Mouse (Mus musculus) MEL (cell line): ENCODE measurements around the gene Cotl1. TPM values are rescaled to one million over a fixed set of nuclear protein-coding genes. Genes with fewer than 3 reads are reported as not detected.

Experiments used
- DNase-seq: peaks from one replicate; pipeline ENCODE4 v3.0.0; 2011; ENCODE audit warnings: low read depth, low spot score
- H3K27ac ChIP-seq: 2 replicates; pipeline ENCODE4 v1.5.1; 2012; ENCODE audit warnings: low read depth, mild to moderate bottlenecking, control low read depth, low read length, moderate library complexity; ENCODE audit not compliant: control insufficient read depth
- H3K27me3 ChIP-seq, 2 experiments: fragments of 150-350 bp in 1 of 2; sonication (generic) in 1 of 2; 2 replicates each; pipeline ENCODE4 v1.6.1; 2012; ENCODE audit warnings: low read length in 2 of 2, mild to moderate bottlenecking in 2 of 2, improper control_type of control experiment in 1 of 2, moderate library complexity in 1 of 2; ENCODE audit not compliant: insufficient read depth in 2 of 2, control insufficient read depth in 1 of 2
- H3K36me3 ChIP-seq, 2 experiments: 2 replicates each; pipeline ENCODE4 v1.6.1; 2012 to 2014; ENCODE audit warnings: low read length in 2 of 2, improper control_type of control experiment in 1 of 2, inconsistent platforms in 1 of 2, mild to moderate bottlenecking in 1 of 2; ENCODE audit not compliant: insufficient read depth in 2 of 2, control insufficient read depth in 1 of 2
- H3K4me1 ChIP-seq, 2 experiments: fragments of 150-350 bp in 1 of 2; sonication (generic) in 1 of 2; 2 replicates each; pipeline ENCODE4 v1.6.1; 2012; ENCODE audit warnings: low read length in 2 of 2, improper control_type of control experiment in 1 of 2, mild to moderate bottlenecking in 1 of 2; ENCODE audit not compliant: insufficient read depth in 2 of 2, control insufficient read depth in 1 of 2
- H3K4me3 ChIP-seq, 2 experiments: fragments of 150-350 bp in 1 of 2; sonication (generic) in 1 of 2; 2 replicates each; pipeline ENCODE4 v1.5.1; 2012; ENCODE audit warnings: low read depth in 2 of 2, low read length in 2 of 2, mild to moderate bottlenecking in 2 of 2, moderate library complexity in 2 of 2, control low read depth in 1 of 2, improper control_type of control experiment in 1 of 2; ENCODE audit not compliant: control insufficient read depth in 1 of 2, insufficient read depth in 1 of 2
- H3K79me2 ChIP-seq: 2 replicates; pipeline ENCODE4 v1.6.1; 2012; ENCODE audit warnings: mild to moderate bottlenecking, low read length, moderate library complexity; ENCODE audit not compliant: control insufficient read depth, poor library complexity, insufficient read depth
- H3K9ac ChIP-seq: 2 replicates; pipeline ENCODE4 v1.6.1; 2012; ENCODE audit warnings: low read depth, mild to moderate bottlenecking, control low read depth, low read length, moderate library complexity; ENCODE audit not compliant: control insufficient read depth, poor library complexity, severe bottlenecking
- H3K9me3 ChIP-seq: fragments of 150-350 bp; sonication (generic); replicated peaks from 2 replicates; pipeline ENCODE4 v1.6.1; 2012; ENCODE audit warnings: mild to moderate bottlenecking, low read length, improper control_type of control experiment, moderate library complexity; ENCODE audit not compliant: insufficient read depth
- CHD2 ChIP-seq: IDR thresholded peaks from 2 replicates; pipeline ENCODE4 v1.6.1; 2011; ENCODE audit warnings: low read length, improper control_type of control experiment
- E2F4 ChIP-seq: IDR thresholded peaks from 2 replicates; pipeline ENCODE4 v1.6.1; 2011; ENCODE audit warnings: low read depth, low read length, improper control_type of control experiment, borderline replicate concordance
- EP300 ChIP-seq, 2 experiments: IDR thresholded peaks; 2 replicates each; pipeline ENCODE4 v1.6.1; 2011; ENCODE audit warnings: improper control_type of control experiment in 2 of 2, low read length in 2 of 2, low read depth in 1 of 2, mild to moderate bottlenecking in 1 of 2
- HCFC1 ChIP-seq: IDR thresholded peaks from 2 replicates; pipeline ENCODE4 v1.6.1; 2012; ENCODE audit warnings: low read depth, mild to moderate bottlenecking, inconsistent platforms, low read length, improper control_type of control experiment, moderate library complexity
- MAFK ChIP-seq: IDR thresholded peaks from 2 replicates; pipeline ENCODE4 v1.6.1; 2011; ENCODE audit warnings: low read depth, mild to moderate bottlenecking, low read length, improper control_type of control experiment, borderline replicate concordance
- MAX ChIP-seq: IDR thresholded peaks from 2 replicates; pipeline ENCODE4 v1.6.1; 2011; ENCODE audit warnings: low read length, improper control_type of control experiment
- MAZ ChIP-seq: IDR thresholded peaks from 2 replicates; pipeline ENCODE4 v1.6.1; 2012; ENCODE audit warnings: low read depth, mild to moderate bottlenecking, inconsistent platforms, low read length, improper control_type of control experiment
- MEF2A ChIP-seq: IDR thresholded peaks from 2 replicates; pipeline ENCODE4 v1.6.1; 2014; ENCODE audit warnings: low read depth, mild to moderate bottlenecking, inconsistent platforms, low read length, improper control_type of control experiment; ENCODE audit not compliant: poor library complexity, insufficient replicate concordance, severe bottlenecking; ENCODE audit errors: extremely low read depth
- MYB ChIP-seq: IDR thresholded peaks from 2 replicates; pipeline ENCODE4 v1.6.1; 2011; ENCODE audit warnings: mild to moderate bottlenecking, low read depth, low read length, improper control_type of control experiment
- MYC ChIP-seq: IDR thresholded peaks from 2 replicates; pipeline ENCODE4 v1.6.1; 2011; ENCODE audit warnings: low read depth, mild to moderate bottlenecking, low read length, improper control_type of control experiment, moderate library complexity
- NRF1 ChIP-seq: IDR thresholded peaks from 2 replicates; pipeline ENCODE4 v1.6.1; 2014; ENCODE audit warnings: low read depth, mild to moderate bottlenecking, inconsistent platforms, low read length, improper control_type of control experiment, moderate library complexity; ENCODE audit not compliant: poor library complexity, insufficient read depth, severe bottlenecking
- POLR2AphosphoS2 ChIP-seq: IDR thresholded peaks from 2 replicates; pipeline ENCODE4 v1.6.1; 2011; ENCODE audit warnings: low read length, improper control_type of control experiment
- RCOR1 ChIP-seq: IDR thresholded peaks from 2 replicates; pipeline ENCODE4 v1.6.1; 2012; ENCODE audit warnings: low read depth, mild to moderate bottlenecking, inconsistent platforms, low read length, improper control_type of control experiment
- SIN3A ChIP-seq: IDR thresholded peaks from 2 replicates; pipeline ENCODE4 v1.6.1; 2012; ENCODE audit warnings: low read length, improper control_type of control experiment, inconsistent platforms
- TBP ChIP-seq: IDR thresholded peaks from 2 replicates; pipeline ENCODE4 v1.8.0; 2011; ENCODE audit warnings: low read depth, low read length, improper control_type of control experiment
- UBTF ChIP-seq: IDR thresholded peaks from 2 replicates; pipeline ENCODE4 v1.6.1; 2012; ENCODE audit warnings: low read depth, mild to moderate bottlenecking, inconsistent platforms, low read length, improper control_type of control experiment, moderate library complexity, borderline replicate concordance; ENCODE audit not compliant: insufficient read depth
- USF1 ChIP-seq: IDR thresholded peaks from 2 replicates; pipeline ENCODE4 v1.6.1; 2014; ENCODE audit warnings: low read depth, mild to moderate bottlenecking, inconsistent platforms, low read length, improper control_type of control experiment, moderate library complexity
- USF2 ChIP-seq, 2 experiments: IDR thresholded peaks; 2 replicates each; pipeline ENCODE4 v1.6.1; 2011 to 2012; ENCODE audit warnings: improper control_type of control experiment in 2 of 2, low read length in 2 of 2, borderline replicate concordance in 1 of 2, inconsistent platforms in 1 of 2, low read depth in 1 of 2, mild to moderate bottlenecking in 1 of 2; ENCODE audit not compliant: insufficient read depth in 1 of 2
- ZC3H11A ChIP-seq: IDR thresholded peaks from 2 replicates; pipeline ENCODE4 v1.6.1; 2012; ENCODE audit warnings: low read depth, mild to moderate bottlenecking, inconsistent platforms, low read length, improper control_type of control experiment
- ZKSCAN1 ChIP-seq: IDR thresholded peaks from 2 replicates; pipeline ENCODE4 v1.6.1; 2012; ENCODE audit warnings: low read depth, mild to moderate bottlenecking, inconsistent platforms, low read length, improper control_type of control experiment, moderate library complexity
- ZMIZ1 ChIP-seq: IDR thresholded peaks from 2 replicates; pipeline ENCODE4 v1.6.1; 2012; ENCODE audit warnings: low read depth, mild to moderate bottlenecking, inconsistent platforms, low read length, improper control_type of control experiment, moderate library complexity
- polyA plus RNA-seq, 2 experiments: library from polyadenylated mRNA; stranded (reverse) in 1 of 2; unstranded in 1 of 2; fragments of >175 nt in 1 of 2; fragments of >200 nt in 1 of 2; gene quantifications; 2 replicates each; pipeline versions ENCODE4 v1.2.1 to v1.2.4; 2012; ENCODE audit warnings: low replicate concordance in 2 of 2, low read depth in 1 of 2; ENCODE audit not compliant: insufficient read length in 2 of 2, insufficient read depth in 1 of 2, missing spikeins in 1 of 2
- total RNA-seq: library from RNA; depleted of rRNA; stranded (reverse); fragments of 300-350 nt; gene quantifications from 2 replicates; pipeline ENCODE4 v1.2.3, GENCODE M21; 2012

Gene Cotl1
- total and polyA plus RNA-seq, 3 experiments = 70.3 to 114 TPM; not detected in 1

- Histone ChIP-seq H3K4me1 (peaks cover 15 to 22% of the 10 kb centered on the region in 2 experiments), H3K9ac (no peak overlapping the region), H3K9me3 (no peaks in the 10 kb centered on the region), H3K36me3 (peaks cover 0 to 16% of the 10 kb centered on the region in 2 experiments; a peak in 2 of 4 replicates), H3K27me3 (no peaks in the 10 kb centered on the region), H3K79me2 (no peaks in the 10 kb centered on the region), H3K4me3 (no peak overlapping the region), H3K27ac (no peak overlapping the region)
- TF ChIP-seq ZMIZ1 (no peak), MYB (no peak), MAX (no peak), CHD2 (no peak), E2F4 (no peak), EP300 (IDR thresholded peaks at IDR 0.05; ENCODE audit: low read depth in 1 of 2, low read length in 2 of 2) (no peak), ZC3H11A (no peak), MAZ (no peak), NRF1 (no peak), ZKSCAN1 (no peak)
- DNase-seq = no peak
Observed at GRCm38 (mm10) chr8:119821691-119822090, 18.7 kb downstream of the Cotl1 start.

GRCm38 (mm10) chr8:119819976-119820375 lies 20.4 kb downstream of the Cotl1 start:
- no peak for DNase-seq
- H3K36me3 ChIP-seq = peaks cover 0 to 2% of the 10 kb centered on the region in 2 experiments; a peak in 2 of 4 replicates

More at GRCm38 (mm10) chr8:119819976-119820375, 20.4 kb downstream of the Cotl1 start:
- TF ChIP-seq ZKSCAN1 = no peak
- TF ChIP-seq ZMIZ1 = no peak
- no peak for TF ChIP-seq MAX
- TF ChIP-seq SIN3A = no peak
- TF ChIP-seq USF2 (IDR thresholded peaks at IDR 0.05; ENCODE audit: borderline replicate concordance in 1 of 2, insufficient read depth in 1 of 2, low read depth in 1 of 2, low read length in 2 of 2) = no peak
- no peak for TF ChIP-seq MEF2A
- TF ChIP-seq USF1 = no peak
- TF ChIP-seq MAFK = no peak
- no peak for TF ChIP-seq EP300 (IDR thresholded peaks at IDR 0.05; ENCODE audit: low read depth in 1 of 2, low read length in 2 of 2)
- no peak for TF ChIP-seq UBTF
- TF ChIP-seq MAZ = no peak
- TF ChIP-seq RCOR1 = no peak
- TF ChIP-seq TBP = no peak
- TF ChIP-seq HCFC1 = no peak
- TF ChIP-seq NRF1 = no peak
- TF ChIP-seq POLR2AphosphoS2 = no peak
- no peak for TF ChIP-seq MYC
- Histone ChIP-seq H3K4me3 (no peak overlapping the region), H3K79me2 (no peaks in the 10 kb centered on the region), H3K4me1 (peaks cover 4 to 5% of the 10 kb centered on the region in 2 experiments), H3K27ac (no peak overlapping the region), H3K27me3 (no peaks in the 10 kb centered on the region), H3K9me3 (no peaks in the 10 kb centered on the region), H3K9ac (no peak overlapping the region)
